Mouse (Mus musculus) CD8-positive naive resting alpha-beta T cell, adult 2 months (primary cell): Measurements from ENCODE around the gene Gripap1.
"Not testable (repeated sequence)": the region's sequence is repeated elsewhere in the genome, so short reads cannot be mapped to it uniquely, and the experiment has no call there.

Experiments used
- DNase-seq, 2 experiments: peaks; one replicate each; pipeline ENCODE4 v3.0.0; 2022; ENCODE audit warnings: low read depth in 2 of 2, low spot score in 2 of 2

Gripap1 gene

DNA sequence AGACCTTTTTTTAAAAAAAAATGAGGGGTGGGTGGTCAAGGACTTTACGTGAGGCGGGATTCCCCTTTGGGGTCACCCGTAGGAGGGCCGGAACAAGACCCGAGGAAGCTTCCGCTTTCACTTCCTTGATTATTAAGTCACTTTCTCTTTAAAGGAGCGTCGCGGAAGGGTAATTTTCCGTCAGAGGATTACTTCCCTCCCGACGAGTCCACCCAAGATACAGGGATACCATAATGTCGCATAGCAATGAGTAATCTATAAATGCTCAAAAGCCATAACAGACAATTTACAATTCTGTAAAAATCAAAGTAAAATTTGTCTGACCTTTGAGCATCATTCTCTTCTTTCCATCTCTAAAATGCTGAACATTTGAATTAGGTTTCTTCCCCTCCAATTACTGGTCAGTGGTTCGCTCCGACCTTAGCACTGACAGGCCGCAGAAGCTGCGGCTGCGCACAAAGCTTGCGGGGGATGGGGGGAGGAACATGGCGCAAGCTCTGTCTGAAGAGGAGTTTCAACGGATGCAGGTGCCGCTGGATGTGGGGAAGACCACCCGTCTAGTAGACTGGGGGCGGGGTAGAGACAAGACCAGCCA, at the start of gene Gripap1:
Gene Gripap1 (plus strand): TSS at position 224 of the 595 bp plus-strand sequence.
- peak; percentile 59 to 72 for DNase-seq

DNA sequence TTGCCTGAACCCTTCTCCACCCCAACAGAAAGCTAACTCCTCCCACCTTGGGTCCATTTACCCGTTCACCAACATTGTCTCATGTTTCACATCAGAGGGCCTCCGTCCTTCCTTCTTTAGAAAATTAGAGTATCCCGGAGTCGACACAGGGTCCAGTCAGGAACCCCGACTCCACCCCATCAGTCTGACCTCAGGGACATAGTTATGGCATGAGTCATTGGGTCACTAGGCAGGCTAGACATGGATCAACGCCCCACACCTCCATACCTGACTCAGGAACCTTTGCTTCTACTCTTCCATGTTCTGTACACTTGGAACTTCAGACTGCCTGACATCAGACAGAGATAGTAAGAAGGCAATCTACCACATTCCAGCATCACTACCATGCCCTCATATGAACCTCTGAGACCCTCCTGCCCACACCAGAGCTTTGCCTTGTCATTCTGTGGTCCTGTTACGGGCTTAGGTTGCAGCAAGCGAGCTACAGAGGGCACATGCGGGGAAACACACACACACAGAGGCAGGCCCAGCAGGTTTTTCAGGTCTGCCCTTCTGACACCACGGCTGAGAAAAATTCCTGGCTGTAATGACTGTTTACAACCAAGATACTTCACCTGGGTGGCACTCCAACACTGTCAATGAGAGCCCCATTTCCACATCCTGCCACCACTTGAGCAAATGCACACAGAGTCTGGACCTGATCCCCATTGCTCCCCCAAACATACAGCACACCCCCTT, 49.3 kb upstream of the Gripap1 start:
- no peak for DNase-seq

- no peak for DNase-seq
These were observed 48.5 kb upstream of the Gripap1 start for GRCm38 (mm10) chrX:7741103-7741502.

DNA sequence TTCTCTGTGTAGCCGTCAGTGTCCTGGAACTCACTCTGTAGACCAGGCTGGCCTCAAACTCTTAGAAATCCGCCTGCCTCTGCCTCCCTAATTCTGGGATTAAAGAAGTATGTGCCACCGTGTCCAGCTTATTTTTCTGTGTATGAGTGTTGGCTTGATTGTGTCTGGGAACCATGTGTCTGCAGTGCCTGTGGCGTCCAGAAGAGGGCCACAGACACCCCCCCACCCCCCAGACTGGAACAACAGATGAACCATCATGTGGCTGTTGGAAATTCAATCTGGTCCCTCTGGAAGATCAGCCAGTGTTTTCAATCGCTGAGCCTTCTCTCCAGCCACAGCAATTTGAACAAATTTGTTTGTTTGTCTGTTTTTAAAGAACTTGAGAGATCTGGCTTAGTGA, 46.1 kb upstream of the Gripap1 start:
- DNase-seq, result no peak

GRCm38 (mm10) chrX:7744940-7745339, 44.6 kb upstream of the Gripap1 start:
- DNase-seq, result no peak

GRCm38 (mm10) chrX:7745429-7745828, 44.1 kb upstream of the Gripap1 start:
- no peak for DNase-seq

DNA sequence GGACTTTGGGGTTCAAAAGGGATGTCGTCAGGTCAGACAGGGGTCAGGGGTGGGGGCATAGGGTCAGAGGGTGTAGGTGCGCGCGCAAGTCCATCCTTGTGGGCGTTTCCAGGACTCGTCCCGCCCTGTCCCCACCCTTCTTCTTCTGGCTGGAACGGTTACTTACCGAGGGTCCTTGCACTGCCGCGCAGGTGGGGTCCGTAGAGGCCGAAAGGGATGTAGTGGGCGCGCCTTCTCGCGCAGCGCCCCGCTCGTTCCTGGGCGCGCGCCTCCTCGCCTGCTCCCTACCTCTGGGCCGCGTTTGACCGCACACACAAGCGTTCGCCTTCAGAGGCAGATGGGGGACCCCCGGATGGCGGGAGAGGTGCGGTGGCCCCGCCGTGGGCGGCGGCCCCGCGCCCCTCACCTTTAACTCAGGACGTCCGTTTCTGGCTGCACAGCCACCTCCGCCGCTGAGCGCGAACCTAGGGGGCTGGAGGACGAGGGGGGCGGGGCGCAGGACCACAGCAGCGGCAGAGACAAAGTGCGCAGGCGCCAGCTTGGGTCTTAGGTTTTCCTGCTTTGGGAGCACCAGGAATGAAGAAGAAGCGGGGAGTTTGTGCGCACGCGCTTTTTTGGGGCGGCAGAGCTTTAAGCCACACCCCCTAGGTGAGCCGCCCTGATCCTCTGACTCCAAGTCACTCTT, 39.0 kb upstream of the Gripap1 start, which contains the start of gene Ccdc120:
Gene Ccdc120 (minus strand): TSS at position 474 of the 685 bp plus-strand sequence.
- no peak for DNase-seq

DNA sequence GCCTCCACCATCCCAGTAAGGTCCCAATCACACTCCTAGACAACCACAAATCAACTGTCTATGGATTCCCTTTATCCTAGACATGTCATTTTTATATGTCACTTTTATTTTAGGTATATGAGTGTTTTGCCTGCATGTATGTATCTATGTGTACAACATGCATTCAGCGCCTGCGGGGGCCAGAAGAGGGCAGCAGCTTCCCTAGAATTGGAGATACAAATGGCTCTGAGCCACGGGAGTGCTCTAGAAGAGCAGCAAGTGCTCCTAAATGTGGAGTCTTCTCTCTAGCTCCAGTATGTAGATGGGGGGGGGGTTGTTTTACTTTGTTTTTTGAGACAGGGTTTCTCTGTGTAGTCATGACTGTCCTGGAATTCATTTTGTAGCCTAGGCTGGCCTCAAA, 35.9 kb upstream of the Gripap1 start:
- DNase-seq, result not testable (repeated sequence)

GRCm38 (mm10) chrX:7762137-7762920, 27.2 kb upstream of the Gripap1 start, which contains the start of gene Tfe3:
Gene Tfe3 (plus strand): TSS chrX:7762560.
- peak; percentile 79 to 80 for DNase-seq

- no peak for DNase-seq
These were observed 26.7 kb upstream of the Gripap1 start for GRCm38 (mm10) chrX:7762921-7763197.

- no peak for DNase-seq
These were observed 25.8 kb upstream of the Gripap1 start for GRCm38 (mm10) chrX:7763631-7764393.

GRCm38 (mm10) chrX:7764657-7765280, 24.8 kb upstream of the Gripap1 start:
- DNase-seq, result no peak

GRCm38 (mm10) chrX:7765281-7765670, 24.3 kb upstream of the Gripap1 start:
- DNase-seq, result no peak

- DNase-seq, result no peak
These were observed 23.8 kb upstream of the Gripap1 start for GRCm38 (mm10) chrX:7765764-7766163.

GRCm38 (mm10) chrX:7769302-7770017, 20.1 kb upstream of the Gripap1 start:
- no peak for DNase-seq

DNA sequence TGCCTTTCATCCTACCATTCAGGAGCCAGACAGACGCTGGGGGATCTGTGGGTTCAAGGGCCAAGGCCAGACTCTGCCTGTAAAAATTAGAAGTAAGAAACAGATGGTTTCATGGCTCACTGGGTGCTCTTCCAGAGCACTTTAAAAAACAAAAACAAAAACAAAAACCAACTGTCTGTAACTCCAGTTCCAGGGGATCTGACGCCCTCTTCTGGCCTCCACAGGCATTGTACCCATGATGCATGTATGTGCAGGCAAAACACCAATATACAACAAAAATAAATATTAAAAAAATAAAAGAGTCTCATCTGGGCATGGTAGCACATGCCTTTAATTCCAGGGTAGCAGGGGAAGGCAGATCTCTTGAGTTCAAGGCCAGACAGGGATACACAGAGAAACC, 16.8 kb upstream of the Gripap1 start:
- no peak for DNase-seq

DNA sequence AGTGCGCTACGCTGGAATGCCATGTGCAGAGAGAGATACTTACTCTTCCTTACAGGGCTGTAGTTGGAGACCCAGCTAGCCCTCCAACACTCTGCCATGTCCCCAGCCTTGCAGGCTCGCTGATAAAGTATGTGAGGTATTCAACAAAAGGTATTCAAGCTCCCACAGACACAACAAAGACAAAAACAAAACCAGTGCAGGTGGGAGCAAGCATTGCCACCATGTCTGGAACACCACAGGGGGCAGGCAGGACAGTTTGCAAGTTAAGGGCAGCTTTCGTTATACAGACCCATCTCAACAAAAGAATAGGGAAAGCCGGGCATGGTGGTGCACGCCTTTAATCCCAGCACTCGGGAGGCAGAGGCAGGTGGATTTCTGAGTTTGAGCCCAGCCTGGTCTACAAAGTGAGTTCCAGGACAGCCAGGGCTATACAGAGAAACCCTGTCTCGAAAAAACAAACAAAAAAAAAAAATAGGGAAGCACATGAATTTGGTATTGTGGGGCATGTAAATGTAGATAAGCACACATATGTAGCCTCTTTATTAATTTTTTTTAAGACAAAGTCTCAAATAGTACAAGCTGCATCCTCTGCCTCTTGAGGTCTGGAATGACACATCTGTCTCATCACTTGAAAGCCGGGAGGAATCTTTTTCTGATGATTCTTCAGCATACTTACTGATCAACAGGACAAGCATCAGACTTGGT, 13.9 kb upstream of the Gripap1 start:
- no peak for DNase-seq

- DNase-seq, result peak; percentile 31 to 39
These were observed 13.1 kb upstream of the Gripap1 start for GRCm38 (mm10) chrX:7776329-7777082.
